Mouse (Mus musculus) intestine, embryonic 16.5 days (tissue): ENCODE results near the gene Tnfrsf1a. TPM values are rescaled to one million over a fixed set of nuclear protein-coding genes. Genes with fewer than 3 reads are reported as not detected.

ENCODE experiments used
- ATAC-seq: fragments of 200-750 bp; cut with Nextera tagmentation; 2 replicates; pipeline ENCODE4 v1.8.0; 2017; ENCODE audit warnings: moderate TSS enrichment, moderate library complexity
- H3K27ac ChIP-seq: fragments of 300-500 bp; sonication (generic); 2 replicates; pipeline ENCODE4 v1.5.1; 2014; ENCODE audit warnings: mild to moderate bottlenecking, low read length
- H3K27me3 ChIP-seq: fragments of 300-500 bp; sonication (generic); replicated peaks from 2 replicates; pipeline ENCODE4 v1.6.1; 2014; ENCODE audit warnings: low read length, control low read depth, mixed read lengths; ENCODE audit not compliant: control insufficient read depth, insufficient read depth
- H3K36me3 ChIP-seq: fragments of 300-500 bp; sonication (generic); 2 replicates; pipeline ENCODE4 v1.6.1; 2014; ENCODE audit warnings: low read length, control low read depth; ENCODE audit not compliant: control insufficient read depth, insufficient read depth
- H3K4me1 ChIP-seq: fragments of 300-500 bp; sonication (generic); 2 replicates; pipeline ENCODE4 v1.6.1; 2014; ENCODE audit warnings: low read length, control low read depth, mixed read lengths; ENCODE audit not compliant: control insufficient read depth, insufficient read depth
- H3K4me2 ChIP-seq: fragments of 300-500 bp; sonication (generic); 2 replicates; pipeline ENCODE4 v1.6.1; 2014; ENCODE audit warnings: low read depth, low read length, control low read depth
- H3K4me3 ChIP-seq: fragments of 300-500 bp; sonication (generic); 2 replicates; pipeline ENCODE4 v1.5.1; 2014; ENCODE audit warnings: mild to moderate bottlenecking, low read length
- H3K9ac ChIP-seq: fragments of 300-500 bp; sonication (generic); 2 replicates; pipeline ENCODE4 v1.6.1; 2014; ENCODE audit warnings: low read depth, low read length
- H3K9me3 ChIP-seq: fragments of 300-500 bp; sonication (generic); 2 replicates; pipeline ENCODE4 v1.6.1; 2016; ENCODE audit warnings: low read length, control low read depth; ENCODE audit not compliant: control insufficient read depth
- WGBS: fragments of 180-500 bp; shearing (Covaris S2); extraction: QIAGEN DNeasy Blood & Tissue Kit; methylation state at CpG from one replicate; pipeline ENCODE4 v1.1.7; 2014; 5-methylcytosine and 5-hydroxymethylcytosine counted together
- polyA plus RNA-seq: library from polyadenylated mRNA; unstranded; fragments of >200 nt; fragmentation: Nextera tagmentation; extraction: Ambion mirVana; gene quantifications from 2 replicates; pipeline ENCODE4 v1.2.1, GENCODE M21; 2015

Gene Tnfrsf1a
- polyA plus RNA-seq, 1 experiment from 2014 or later = 90.0 TPM

GRCm38 (mm10) chr6:125321114-125321855, 27.9 kb upstream of the Tnfrsf1a start:
- Histone ChIP-seq H3K27ac (no peak overlapping the region), H3K27me3 (peaks cover 16% of the 10 kb centered on the region; the same call in 1 of the 2 replicates), H3K36me3 (no peaks in the 10 kb centered on the region), H3K9ac (no peak overlapping the region), H3K9me3 (no peaks in the 10 kb centered on the region), H3K4me2 (no peak overlapping the region), H3K4me1 (peaks cover 9% of the 10 kb centered on the region; the same call in 1 of the 2 replicates), H3K4me3 (no peak overlapping the region)
- 0 out of 2 replicates have a peak, but pooled peaks have one; percentile 12 for ATAC-seq
- WGBS = 20% methylated on average over 26 of the region's 26 CpGs

DNA sequence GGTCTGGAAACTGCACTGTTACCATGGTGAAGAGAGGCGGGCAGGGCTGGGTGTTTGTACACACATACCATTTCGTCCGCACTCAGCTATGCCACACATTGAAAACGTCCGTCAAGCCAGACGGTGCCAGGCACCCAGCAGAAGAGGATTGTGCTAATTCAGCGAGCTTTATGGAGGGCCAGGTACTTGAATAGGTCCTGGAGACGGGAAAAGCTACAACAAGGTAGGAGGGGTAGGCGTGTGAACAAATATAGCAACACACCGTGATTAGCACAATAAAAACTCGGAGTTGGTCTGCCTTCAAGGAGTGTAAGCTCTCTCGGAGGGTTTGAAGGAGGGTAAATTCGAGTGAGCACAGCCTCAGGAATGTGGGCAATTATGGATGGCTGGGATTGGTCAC, 26.4 kb upstream of the Tnfrsf1a start:
- WGBS = 56% methylated on average over 13 of the region's 13 CpGs
- no peaks in the 10 kb centered on the region for H3K36me3 ChIP-seq
- no peak overlapping the region for H3K4me3 ChIP-seq
- peaks cover 9% of the 10 kb centered on the region; the same call in 1 of the 2 replicates for H3K4me1 ChIP-seq
- no peak overlapping the region for H3K9ac ChIP-seq
- H3K4me2 ChIP-seq = no peak overlapping the region
- H3K9me3 ChIP-seq = no peaks in the 10 kb centered on the region
- peaks cover 16% of the 10 kb centered on the region; the same call in 1 of the 2 replicates for H3K27me3 ChIP-seq
- 0 out of 2 replicates have a peak, but pooled peaks have one; percentile 16 for ATAC-seq
- no peak overlapping the region for H3K27ac ChIP-seq

- Histone ChIP-seq H3K9ac (no peak overlapping the region), H3K27me3 (peaks cover 16% of the 10 kb centered on the region; the same call in 1 of the 2 replicates), H3K4me3 (no peak overlapping the region), H3K36me3 (no peaks in the 10 kb centered on the region), H3K27ac (no peak overlapping the region), H3K4me2 (no peak overlapping the region), H3K4me1 (peaks cover 9% of the 10 kb centered on the region; the same call in 1 of the 2 replicates), H3K9me3 (no peaks in the 10 kb centered on the region)
- no peak for ATAC-seq
- 48% methylated on average over 6 of the region's 6 CpGs for WGBS
Measured at GRCm38 (mm10) chr6:125323547-125323946, 25.6 kb upstream of the Tnfrsf1a start.

DNA sequence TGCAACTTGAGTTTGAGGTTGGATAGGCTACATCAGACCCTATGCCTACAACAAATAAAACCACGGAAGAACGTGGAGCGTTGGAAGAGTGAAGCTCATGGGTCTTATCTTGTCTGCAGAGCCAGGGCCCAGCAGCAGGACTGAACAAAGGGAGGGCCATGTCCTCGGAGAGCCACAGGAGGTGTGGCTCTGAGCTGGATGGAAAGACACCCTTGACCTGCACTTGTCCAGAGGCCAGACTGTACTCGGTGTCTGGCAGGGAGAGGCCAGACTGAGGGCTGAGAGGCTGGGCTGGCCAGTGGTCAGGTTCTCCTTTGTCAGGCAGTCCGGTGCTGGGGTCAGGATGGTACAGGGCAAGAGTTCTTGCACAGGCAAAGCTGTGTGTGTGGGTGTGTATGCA, 23.8 kb upstream of the Tnfrsf1a start:
- H3K4me2 ChIP-seq = no peak overlapping the region
- H3K9ac ChIP-seq = no peak overlapping the region
- H3K27ac ChIP-seq = no peak overlapping the region
- ATAC-seq = peak; percentile 37
- no peak overlapping the region for H3K4me3 ChIP-seq
- peaks cover 15% of the 10 kb centered on the region; the same call in 1 of the 2 replicates for H3K27me3 ChIP-seq
- 48% methylated on average over 6 of the region's 6 CpGs for WGBS
- H3K9me3 ChIP-seq = no peaks in the 10 kb centered on the region
- H3K4me1 ChIP-seq = peaks cover 11% of the 10 kb centered on the region
- H3K36me3 ChIP-seq = no peaks in the 10 kb centered on the region

DNA sequence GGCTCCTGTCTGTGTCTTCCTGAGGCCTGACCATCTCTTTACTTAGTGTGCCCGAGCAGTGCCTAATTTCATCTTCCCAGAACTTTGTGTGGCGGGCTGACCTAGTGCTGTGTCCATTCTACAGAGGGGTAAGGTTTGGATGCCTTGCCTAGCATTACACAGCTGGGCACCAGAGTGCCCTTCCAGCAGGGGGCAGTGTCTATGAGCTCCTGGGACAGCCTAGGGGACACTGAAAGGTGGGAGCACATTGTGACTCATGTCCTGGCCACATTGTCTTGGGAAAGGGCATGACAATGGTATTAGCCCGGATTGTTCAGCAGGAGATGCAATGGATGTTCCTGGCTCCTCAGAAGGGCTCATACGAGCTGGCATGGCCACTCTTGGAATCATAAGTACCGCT, 20.9 kb upstream of the Tnfrsf1a start:
- Histone ChIP-seq H3K9ac (no peak overlapping the region), H3K4me2 (no peak overlapping the region), H3K4me1 (peaks cover 10% of the 10 kb centered on the region), H3K9me3 (no peaks in the 10 kb centered on the region), H3K27me3 (no peaks in the 10 kb centered on the region; the same call in 1 of the 2 replicates), H3K36me3 (no peaks in the 10 kb centered on the region), H3K4me3 (no peak overlapping the region), H3K27ac (no peak overlapping the region)
- 85% methylated on average over 5 of the region's 5 CpGs for WGBS
- ATAC-seq = no peak

DNA sequence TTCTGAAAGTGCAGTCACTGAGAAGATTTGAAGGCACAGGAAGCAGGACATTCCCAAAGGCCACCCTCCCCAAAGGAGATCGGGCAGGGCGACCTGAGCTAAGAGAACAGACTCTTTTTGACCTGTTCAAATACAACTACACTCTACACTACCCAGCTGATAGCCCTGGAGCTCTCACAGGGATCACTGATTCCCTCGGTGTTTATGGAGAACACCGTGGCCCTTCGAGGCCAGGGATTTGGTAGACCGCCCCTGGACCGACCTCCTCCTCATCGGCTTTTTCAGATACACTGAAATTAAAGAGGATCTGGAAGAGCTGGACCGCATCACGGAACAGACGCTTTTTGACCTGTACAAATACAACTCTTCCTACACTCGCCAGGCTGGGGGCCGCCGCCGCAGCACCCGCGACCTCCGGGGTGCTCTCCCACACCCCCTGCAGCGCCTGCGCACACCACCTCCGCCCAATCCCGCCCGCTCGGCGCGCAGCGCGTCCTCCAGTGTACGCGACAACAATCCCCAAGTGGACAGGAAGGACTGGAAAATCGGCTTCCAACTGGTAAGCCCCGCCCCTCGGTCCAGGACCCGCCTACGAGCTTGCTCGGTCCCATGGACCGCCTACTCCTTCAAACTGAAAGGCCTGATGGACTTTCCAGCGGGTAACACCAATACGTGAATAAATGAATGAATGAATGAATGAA, 18.4 kb upstream of the Tnfrsf1a start:
- peak; percentile 96 for ATAC-seq
- Histone ChIP-seq H3K4me3 (peak overlapping the region; percentile 60), H3K27me3 (no peaks in the 10 kb centered on the region), H3K9me3 (no peaks in the 10 kb centered on the region), H3K36me3 (no peaks in the 10 kb centered on the region), H3K4me1 (peaks cover 7% of the 10 kb centered on the region), H3K4me2 (peak overlapping the region; percentile 84), H3K9ac (peak overlapping the region; percentile 74), H3K27ac (peak overlapping the region; percentile 12; the same call in 1 of the 2 replicates)
- WGBS = 2% methylated on average over 39 of the region's 39 CpGs

DNA sequence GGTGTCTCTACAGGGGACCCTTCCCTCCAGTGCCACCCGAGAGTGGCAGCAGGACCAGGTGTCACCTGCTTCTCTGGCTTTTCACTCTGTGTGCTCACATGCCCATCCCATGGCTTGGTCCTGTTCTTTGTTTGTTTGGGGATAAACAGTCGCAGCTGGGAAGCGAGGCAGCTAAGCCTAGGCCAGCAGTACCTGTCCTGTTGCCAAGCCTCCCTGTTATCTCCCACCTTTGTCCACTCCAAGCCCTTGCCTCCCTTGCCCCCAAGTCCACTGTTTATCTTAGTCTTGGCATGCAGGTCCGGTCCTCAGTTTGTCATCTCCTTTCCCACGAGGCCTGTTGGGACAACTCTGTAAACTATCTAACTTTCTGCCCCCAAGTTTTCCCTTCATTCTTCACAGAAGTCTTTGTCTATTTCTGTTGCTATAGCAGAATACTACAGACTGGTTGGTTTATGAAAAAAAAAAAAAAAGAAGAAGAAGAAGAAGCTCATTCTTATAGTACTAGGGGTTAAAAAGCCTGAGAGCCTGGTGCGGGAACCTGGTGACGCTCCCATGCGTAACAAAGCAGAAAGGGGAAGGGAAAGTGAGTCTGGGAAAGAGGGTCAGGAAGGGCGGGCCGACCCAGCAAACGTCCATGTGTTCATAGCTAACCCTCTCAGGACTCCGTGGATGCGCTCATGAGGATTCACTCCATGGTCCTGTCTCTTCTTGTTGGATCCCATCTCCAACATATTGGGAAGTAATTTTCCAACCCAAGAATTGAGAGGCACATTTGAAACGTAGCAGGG, 15.9 kb upstream of the Tnfrsf1a start:
- no peaks in the 10 kb centered on the region for H3K9me3 ChIP-seq
- no peaks in the 10 kb centered on the region for H3K36me3 ChIP-seq
- H3K4me1 ChIP-seq = peaks cover 7% of the 10 kb centered on the region
- H3K9ac ChIP-seq = no peak overlapping the region
- no peak overlapping the region for H3K4me3 ChIP-seq
- no peak overlapping the region for H3K4me2 ChIP-seq
- no peak overlapping the region for H3K27ac ChIP-seq
- 64% methylated on average over 14 of the region's 14 CpGs for WGBS
- no peaks in the 10 kb centered on the region for H3K27me3 ChIP-seq
- no peak for ATAC-seq

DNA sequence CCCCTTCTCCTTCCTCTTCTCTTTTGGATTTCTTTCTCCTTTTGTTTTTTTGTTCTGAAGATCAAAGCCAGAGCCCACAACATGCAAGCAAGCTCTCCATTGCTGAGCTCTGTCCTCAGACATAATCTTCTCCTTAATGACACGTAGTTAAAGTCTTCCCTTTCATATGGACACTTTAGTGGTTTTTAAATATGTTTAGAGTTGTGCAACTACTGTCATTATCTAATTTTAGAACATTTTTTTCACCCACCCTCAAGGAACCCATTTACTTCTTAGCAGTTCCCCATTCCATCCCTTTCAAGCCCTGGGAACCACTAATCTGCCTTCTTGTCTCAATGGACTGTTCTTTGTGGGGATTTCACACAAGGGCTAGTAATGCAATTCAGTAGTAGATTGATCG, 14.8 kb upstream of the Tnfrsf1a start:
- no peak overlapping the region for H3K27ac ChIP-seq
- 77% methylated on average over 2 of the region's 2 CpGs for WGBS
- no peak for ATAC-seq
- no peaks in the 10 kb centered on the region for H3K27me3 ChIP-seq
- no peak overlapping the region for H3K4me3 ChIP-seq
- no peaks in the 10 kb centered on the region for H3K36me3 ChIP-seq
- peaks cover 7% of the 10 kb centered on the region for H3K4me1 ChIP-seq
- H3K9me3 ChIP-seq = no peaks in the 10 kb centered on the region
- no peak overlapping the region for H3K4me2 ChIP-seq
- H3K9ac ChIP-seq = no peak overlapping the region
